Mouse (Mus musculus) ES-E14 (cell line): ENCODE results near the gene Itsn1.

Experiments used
- CHD2 ChIP-seq: IDR thresholded peaks from 2 replicates; pipeline ENCODE4 v1.6.1; 2014; ENCODE audit warnings: mild to moderate bottlenecking, low read depth, low read length, inconsistent platforms
- HCFC1 ChIP-seq: IDR thresholded peaks from 2 replicates; pipeline ENCODE4 v1.6.1; 2012; ENCODE audit warnings: low read length, inconsistent platforms, borderline replicate concordance; ENCODE audit not compliant: insufficient read depth
- ZNF384 ChIP-seq: IDR thresholded peaks from 2 replicates; pipeline ENCODE4 v1.6.1; 2012; ENCODE audit warnings: low read depth, low read length, inconsistent platforms

DNA sequence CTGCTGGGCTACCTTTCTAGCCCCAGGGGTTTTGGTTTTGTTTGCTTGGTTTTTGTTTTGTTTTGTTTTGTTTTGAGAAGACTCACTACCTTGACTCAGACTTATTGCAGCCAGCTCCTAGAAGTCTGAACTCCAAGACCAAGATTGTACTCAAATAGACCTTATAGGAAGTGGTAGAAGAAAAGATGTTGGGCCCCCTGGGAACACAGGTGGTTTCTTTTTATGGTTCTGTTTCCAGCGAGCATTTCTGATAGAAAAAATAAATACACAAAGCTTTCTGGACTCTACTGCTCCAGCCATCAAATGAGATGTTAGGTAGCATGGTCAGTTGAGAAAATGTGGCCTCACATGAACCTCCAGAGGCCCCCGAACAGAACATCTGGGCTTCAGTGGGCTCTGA lies 150.0 kb downstream of the Itsn1 start:
- TF ChIP-seq CHD2 (no peak), HCFC1 (no peak), ZNF384 (no peak)
